Mouse (Mus musculus): ENCODE results near the gene Dcun1d4. TPM values are rescaled to one million over a fixed set of nuclear protein-coding genes. Genes with fewer than 3 reads are reported as not detected.

Dcun1d4 gene
- polyA plus RNA-seq, 1 experiment = 32.9 TPM

DNA sequence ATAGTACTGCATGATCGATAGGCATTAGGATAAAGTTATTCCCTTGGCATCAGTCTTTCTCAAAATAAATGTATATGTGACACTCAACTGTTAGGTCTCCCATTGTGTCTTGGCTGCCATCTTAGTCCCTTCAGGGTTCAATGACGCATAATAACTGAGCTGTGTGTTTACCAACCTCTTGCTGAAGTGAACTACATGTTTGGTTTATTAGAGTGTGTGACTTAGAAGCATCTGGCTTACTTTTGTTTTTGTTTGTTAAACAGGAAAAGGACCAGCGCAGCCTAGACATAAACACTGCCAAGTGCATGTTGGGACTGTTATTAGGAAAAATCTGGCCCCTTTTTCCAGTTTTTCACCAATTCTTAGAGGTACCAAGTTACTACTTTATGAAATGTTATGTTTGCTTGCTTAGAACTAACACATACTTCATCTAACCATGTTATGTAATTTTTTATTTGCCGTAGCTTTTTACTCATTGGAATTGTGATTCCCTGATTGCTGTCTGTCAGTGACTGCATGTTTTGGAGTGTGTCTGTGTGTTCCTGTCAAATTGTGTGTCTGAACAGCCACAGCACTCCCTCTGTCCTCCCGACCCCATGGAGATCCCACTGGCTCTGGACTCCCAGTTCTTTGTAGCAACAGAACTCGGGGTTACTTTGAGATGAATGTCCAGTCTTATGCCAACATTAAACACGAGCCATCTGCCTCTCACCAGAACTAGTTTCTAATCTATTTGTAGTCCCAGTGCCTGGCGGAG lies 74.5 kb downstream of the Dcun1d4 start:
- TF ChIP-seq CTCF (IDR thresholded peaks at IDR 0.05; ENCODE audit: low read depth, low read length) (no peak), EP300 (IDR thresholded peaks at IDR 0.05; ENCODE audit: insufficient read depth, low read depth, low read length) (no peak), POLR2A (IDR thresholded peaks at IDR 0.05; ENCODE audit: insufficient read depth, low read length) (no peak)
- 0 out of 2 replicates have a peak, but pooled peaks cover 4% of the 10 kb centered on the region for H3K9me3 ChIP-seq (replicated peaks; ENCODE audit: control insufficient read depth, insufficient read depth, low read length, poor library complexity, severe bottlenecking)
- 0 out of 2 replicates have a peak, but pooled peaks cover 5% of the 10 kb centered on the region for H3K36me3 ChIP-seq (ENCODE audit: control insufficient read depth, insufficient read depth, low read length, poor library complexity, severe bottlenecking)
- no peak overlapping the region for H3K27ac ChIP-seq (ENCODE audit: insufficient read depth, low read length)
- no peaks in the 10 kb centered on the region for H3K27me3 ChIP-seq (ENCODE audit: control insufficient read depth, insufficient read depth, low read length, poor library complexity, severe bottlenecking)
- H3K4me3 ChIP-seq (ENCODE audit: low read depth, low read length) = no peak overlapping the region
- no peak overlapping the region for H3K9ac ChIP-seq (ENCODE audit: low read depth, poor library complexity, severe bottlenecking)
- H3K4me1 ChIP-seq (ENCODE audit: control insufficient read depth, insufficient read depth, low read length) = no peaks in the 10 kb centered on the region

DNA sequence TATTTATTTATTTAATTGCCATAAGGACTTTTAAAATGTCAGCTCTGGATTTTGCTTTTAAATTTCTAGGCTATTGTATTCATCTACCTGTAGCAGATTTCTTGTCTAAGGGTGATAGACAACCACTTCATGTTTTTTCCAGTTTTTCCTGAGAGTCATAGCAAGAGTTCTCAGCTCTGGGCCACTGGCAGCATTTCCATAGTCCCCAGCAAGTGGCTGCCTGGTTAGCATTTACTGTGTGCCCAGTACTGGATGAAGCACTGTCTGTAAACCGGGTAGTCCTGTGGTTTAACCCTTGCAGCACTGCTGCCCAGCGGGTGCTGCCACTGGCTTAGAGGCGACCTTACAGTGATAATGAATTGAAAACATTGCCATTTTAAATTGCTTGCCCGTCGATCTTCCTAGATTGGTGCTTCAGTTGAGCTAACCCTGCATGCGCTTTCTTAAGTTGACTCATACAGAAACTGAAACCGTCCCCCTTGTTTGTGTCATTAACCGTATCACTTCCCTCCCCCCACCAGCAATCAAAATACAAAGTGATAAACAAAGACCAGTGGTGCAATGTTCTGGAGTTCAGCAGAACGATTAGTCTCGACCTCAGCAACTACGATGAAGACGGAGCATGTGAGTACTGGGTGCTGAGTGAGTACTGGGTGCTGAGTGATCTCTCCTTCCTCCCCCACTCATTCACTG lies 76.1 kb downstream of the Dcun1d4 start:
- Histone ChIP-seq H3K9ac (ENCODE audit: low read depth, poor library complexity, severe bottlenecking) (no peak overlapping the region), H3K36me3 (ENCODE audit: control insufficient read depth, insufficient read depth, low read length, poor library complexity, severe bottlenecking) (0 out of 2 replicates have a peak, but pooled peaks cover 5% of the 10 kb centered on the region), H3K27ac (ENCODE audit: insufficient read depth, low read length) (no peak overlapping the region), H3K4me3 (ENCODE audit: low read depth, low read length) (no peak overlapping the region), H3K9me3 (replicated peaks; ENCODE audit: control insufficient read depth, insufficient read depth, low read length, poor library complexity, severe bottlenecking) (0 out of 2 replicates have a peak, but pooled peaks cover 4% of the 10 kb centered on the region), H3K4me1 (ENCODE audit: control insufficient read depth, insufficient read depth, low read length) (no peaks in the 10 kb centered on the region), H3K27me3 (ENCODE audit: control insufficient read depth, insufficient read depth, low read length, poor library complexity, severe bottlenecking) (no peaks in the 10 kb centered on the region)
- no peak for TF ChIP-seq EP300 (IDR thresholded peaks at IDR 0.05; ENCODE audit: insufficient read depth, low read depth, low read length)
- no peak for TF ChIP-seq CTCF (IDR thresholded peaks at IDR 0.05; ENCODE audit: low read depth, low read length)
- TF ChIP-seq POLR2A (IDR thresholded peaks at IDR 0.05; ENCODE audit: insufficient read depth, low read length) = no peak

DNA sequence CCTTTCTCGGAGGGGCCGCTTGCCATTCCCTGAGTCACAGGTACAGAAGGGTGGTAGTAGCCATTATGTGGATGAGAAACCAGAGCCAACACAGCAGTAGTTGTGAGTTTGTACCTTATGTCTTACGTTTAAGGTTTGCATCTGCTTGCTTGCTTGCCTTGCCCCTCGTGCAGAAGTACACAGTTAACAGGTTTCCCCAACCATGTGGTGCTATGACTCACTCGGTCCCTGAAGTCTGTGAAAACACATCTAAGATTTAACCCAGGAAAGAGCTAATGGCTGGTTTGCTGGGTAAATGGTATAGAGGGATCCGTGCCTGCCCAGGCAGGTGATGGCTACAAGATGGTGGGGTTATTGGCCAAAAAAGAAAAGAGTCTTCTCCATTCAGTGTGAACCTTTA lies 78.0 kb downstream of the Dcun1d4 start:
- Histone ChIP-seq H3K36me3 (ENCODE audit: control insufficient read depth, insufficient read depth, low read length, poor library complexity, severe bottlenecking) (0 out of 2 replicates have a peak, but pooled peaks cover 5% of the 10 kb centered on the region), H3K27me3 (ENCODE audit: control insufficient read depth, insufficient read depth, low read length, poor library complexity, severe bottlenecking) (no peaks in the 10 kb centered on the region), H3K4me3 (ENCODE audit: low read depth, low read length) (no peak overlapping the region), H3K4me1 (ENCODE audit: control insufficient read depth, insufficient read depth, low read length) (no peaks in the 10 kb centered on the region), H3K9me3 (replicated peaks; ENCODE audit: control insufficient read depth, insufficient read depth, low read length, poor library complexity, severe bottlenecking) (0 out of 2 replicates have a peak, but pooled peaks cover 4% of the 10 kb centered on the region), H3K9ac (ENCODE audit: low read depth, poor library complexity, severe bottlenecking) (no peak overlapping the region), H3K27ac (ENCODE audit: insufficient read depth, low read length) (no peak overlapping the region)
- TF ChIP-seq EP300 (IDR thresholded peaks at IDR 0.05; ENCODE audit: insufficient read depth, low read depth, low read length) = no peak
- TF ChIP-seq CTCF (IDR thresholded peaks at IDR 0.05; ENCODE audit: low read depth, low read length) = no peak
- no peak for TF ChIP-seq POLR2A (IDR thresholded peaks at IDR 0.05; ENCODE audit: insufficient read depth, low read length)

DNA sequence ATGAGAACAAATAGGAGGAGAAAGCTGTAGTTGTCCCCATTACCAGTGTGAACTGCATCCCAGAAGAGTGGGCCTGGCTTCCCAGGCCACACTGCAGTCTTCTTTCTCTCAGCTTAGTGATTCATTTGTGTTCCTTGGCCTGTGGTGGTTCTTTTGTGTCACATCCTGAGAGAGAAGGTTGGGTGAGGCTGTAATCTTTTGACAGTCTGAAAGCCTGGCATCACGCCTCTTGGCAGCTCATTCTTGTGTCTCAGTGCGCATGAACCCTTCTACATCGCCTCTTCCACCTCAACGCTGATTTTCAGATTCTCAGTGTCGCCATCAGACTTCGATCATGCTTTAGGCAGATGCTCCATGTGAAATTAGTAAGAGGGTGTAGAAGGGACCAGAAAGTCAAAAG lies 83.2 kb downstream of the Dcun1d4 start:
- H3K4me3 ChIP-seq (ENCODE audit: low read depth, low read length) = no peak overlapping the region
- no peak for TF ChIP-seq POLR2A (IDR thresholded peaks at IDR 0.05; ENCODE audit: insufficient read depth, low read length)
- no peak for TF ChIP-seq EP300 (IDR thresholded peaks at IDR 0.05; ENCODE audit: insufficient read depth, low read depth, low read length)
- no peak for TF ChIP-seq CTCF (IDR thresholded peaks at IDR 0.05; ENCODE audit: low read depth, low read length)
- no peaks in the 10 kb centered on the region for H3K9me3 ChIP-seq (replicated peaks; ENCODE audit: control insufficient read depth, insufficient read depth, low read length, poor library complexity, severe bottlenecking)
- H3K36me3 ChIP-seq (ENCODE audit: control insufficient read depth, insufficient read depth, low read length, poor library complexity, severe bottlenecking) = 0 out of 2 replicates have a peak, but pooled peaks cover 2% of the 10 kb centered on the region
- no peak overlapping the region for H3K9ac ChIP-seq (ENCODE audit: low read depth, poor library complexity, severe bottlenecking)
- no peaks in the 10 kb centered on the region for H3K4me1 ChIP-seq (ENCODE audit: control insufficient read depth, insufficient read depth, low read length)
- no peak overlapping the region for H3K27ac ChIP-seq (ENCODE audit: insufficient read depth, low read length)
- no peaks in the 10 kb centered on the region for H3K27me3 ChIP-seq (ENCODE audit: control insufficient read depth, insufficient read depth, low read length, poor library complexity, severe bottlenecking)

DNA sequence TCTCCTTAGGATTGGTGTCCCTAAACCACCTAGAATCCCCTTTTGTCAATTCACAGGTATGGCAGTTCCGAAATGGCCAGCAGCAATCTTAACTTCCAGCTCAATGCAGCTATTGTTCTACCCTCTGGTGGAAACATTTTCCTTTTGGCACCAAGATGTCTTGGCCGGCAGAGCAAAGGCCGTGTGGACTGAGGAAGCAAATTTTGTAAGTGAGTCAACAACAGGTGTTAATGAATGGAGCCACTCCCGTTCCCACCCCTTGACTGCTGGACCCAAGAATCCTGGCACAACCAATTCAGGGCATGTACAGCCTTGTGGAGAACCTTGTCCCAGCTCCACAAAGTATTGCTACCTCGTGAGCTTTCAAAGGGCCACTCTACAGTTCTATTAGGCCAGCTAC lies 85.3 kb downstream of the Dcun1d4 start:
- no peak overlapping the region for H3K27ac ChIP-seq (ENCODE audit: insufficient read depth, low read length)
- H3K9me3 ChIP-seq (replicated peaks; ENCODE audit: control insufficient read depth, insufficient read depth, low read length, poor library complexity, severe bottlenecking) = no peaks in the 10 kb centered on the region

DNA sequence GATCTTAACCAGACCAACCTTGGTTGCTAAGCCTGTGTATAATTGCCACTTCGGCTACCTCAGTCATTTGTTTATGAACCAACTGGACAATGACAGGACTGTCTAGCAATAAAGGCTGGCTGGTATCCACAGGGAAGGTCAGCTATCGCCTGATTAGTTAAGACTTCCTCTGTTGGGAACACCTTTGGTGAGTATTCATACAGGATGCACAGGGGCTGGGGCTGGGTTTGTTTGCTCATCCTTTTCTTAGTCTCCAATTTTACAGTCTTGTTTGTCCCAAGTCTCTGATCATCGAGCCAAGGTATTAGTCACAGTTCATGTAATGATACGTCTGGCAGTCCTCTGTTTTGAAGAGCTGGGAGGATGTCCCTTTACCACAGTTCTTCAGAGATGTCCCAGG lies 86.1 kb downstream of the Dcun1d4 start:
- no peak overlapping the region for H3K4me3 ChIP-seq (ENCODE audit: low read depth, low read length)
- H3K27me3 ChIP-seq (ENCODE audit: control insufficient read depth, insufficient read depth, low read length, poor library complexity, severe bottlenecking) = no peaks in the 10 kb centered on the region
- no peaks in the 10 kb centered on the region for H3K9me3 ChIP-seq (replicated peaks; ENCODE audit: control insufficient read depth, insufficient read depth, low read length, poor library complexity, severe bottlenecking)
- H3K36me3 ChIP-seq (ENCODE audit: control insufficient read depth, insufficient read depth, low read length, poor library complexity, severe bottlenecking) = no peaks in the 10 kb centered on the region
- no peak overlapping the region for H3K9ac ChIP-seq (ENCODE audit: low read depth, poor library complexity, severe bottlenecking)
- TF ChIP-seq POLR2A (IDR thresholded peaks at IDR 0.05; ENCODE audit: insufficient read depth, low read length) = no peak
- TF ChIP-seq EP300 (IDR thresholded peaks at IDR 0.05; ENCODE audit: insufficient read depth, low read depth, low read length) = no peak
- no peak for TF ChIP-seq CTCF (IDR thresholded peaks at IDR 0.05; ENCODE audit: low read depth, low read length)
- H3K27ac ChIP-seq (ENCODE audit: insufficient read depth, low read length) = no peak overlapping the region
- no peaks in the 10 kb centered on the region for H3K4me1 ChIP-seq (ENCODE audit: control insufficient read depth, insufficient read depth, low read length)

More for the DNA sequence above, 85.3 kb downstream of the Dcun1d4 start:
- Histone ChIP-seq H3K27me3 (ENCODE audit: control insufficient read depth, insufficient read depth, low read length, poor library complexity, severe bottlenecking) (no peaks in the 10 kb centered on the region), H3K36me3 (ENCODE audit: control insufficient read depth, insufficient read depth, low read length, poor library complexity, severe bottlenecking) (no peaks in the 10 kb centered on the region), H3K4me3 (ENCODE audit: low read depth, low read length) (no peak overlapping the region), H3K4me1 (ENCODE audit: control insufficient read depth, insufficient read depth, low read length) (no peaks in the 10 kb centered on the region), H3K9ac (ENCODE audit: low read depth, poor library complexity, severe bottlenecking) (no peak overlapping the region)
- TF ChIP-seq CTCF (IDR thresholded peaks at IDR 0.05; ENCODE audit: low read depth, low read length) (no peak), EP300 (IDR thresholded peaks at IDR 0.05; ENCODE audit: insufficient read depth, low read depth, low read length) (no peak), POLR2A (IDR thresholded peaks at IDR 0.05; ENCODE audit: insufficient read depth, low read length) (no peak)

Measured in ES-Bruce4 (cell line).